Mouse (Mus musculus): ENCODE measurements around the gene Ccdc84.

- no peak for TF ChIP-seq CTCF (IDR thresholded peaks at IDR 0.05; ENCODE audit: low read depth, low read length)
- TF ChIP-seq GATA1 (IDR thresholded peaks at IDR 0.05; ENCODE audit: borderline replicate concordance, low read length) = no peak
- TF ChIP-seq TAL1 (conservative IDR thresholded peaks at IDR 0.05; ENCODE audit: low read depth, low read length) = no peak
Measured at GRCm38 (mm10) chr9:44364480-44364879, 53.9 kb downstream of the Ccdc84 start.

Data from G1E (cell line).